Mouse (Mus musculus) embryonic facial prominence, embryonic 15.5 days (tissue): ENCODE measurements at regions not wholly inside any gene's neighbourhood (a gene's known extent, or its start where the extent isn't known, plus 50 kb on each side); places are given as distances from the start of the nearest gene placed in this dataset.

ENCODE experiments used
- ATAC-seq: fragments of 200-750 bp; cut with Nextera tagmentation; 2 replicates; pipeline ENCODE4 v1.8.0; 2017; ENCODE audit warnings: low read depth, moderate TSS enrichment; ENCODE audit not compliant: insufficient number of reproducible peaks, low FRiP score, low TSS enrichment
- H3K27ac ChIP-seq: fragments of 300-500 bp; sonication (generic); replicated peaks from 2 replicates; pipeline ENCODE4 v1.5.1; 2015; ENCODE audit warnings: mild to moderate bottlenecking, inconsistent platforms
- H3K27me3 ChIP-seq: fragments of 300-500 bp; sonication (generic); 2 replicates; pipeline ENCODE4 v1.6.1; 2015; ENCODE audit warnings: inconsistent platforms
- H3K36me3 ChIP-seq: fragments of 300-500 bp; sonication (generic); 2 replicates; pipeline ENCODE4 v1.6.1; 2015; ENCODE audit warnings: mild to moderate bottlenecking, inconsistent platforms
- H3K4me1 ChIP-seq: fragments of 300-500 bp; sonication (generic); 2 replicates; pipeline ENCODE4 v1.6.1; 2015; ENCODE audit warnings: inconsistent platforms
- H3K4me2 ChIP-seq: fragments of 300-500 bp; sonication (generic); replicated peaks from 2 replicates; pipeline ENCODE4 v1.6.1; 2015; ENCODE audit warnings: mild to moderate bottlenecking, inconsistent platforms
- H3K4me3 ChIP-seq: fragments of 300-500 bp; sonication (generic); replicated peaks from 2 replicates; pipeline ENCODE4 v1.5.1; 2015; ENCODE audit warnings: mild to moderate bottlenecking, inconsistent platforms
- H3K9ac ChIP-seq: fragments of 300-500 bp; sonication (generic); 2 replicates; pipeline ENCODE4 v1.6.1; 2015; ENCODE audit warnings: inconsistent platforms
- H3K9me3 ChIP-seq: fragments of 300-500 bp; sonication (generic); replicated peaks from 2 replicates; pipeline ENCODE4 v1.6.1; 2016; ENCODE audit warnings: inconsistent platforms
- WGBS: fragments of 180-500 bp; shearing (Covaris S2); methylation state at CpG from one replicate; pipeline ENCODE4 v1.1.7; 2015; 5-methylcytosine and 5-hydroxymethylcytosine counted together

GRCm38 (mm10) chr6:51156836-51157370, 275.6 kb upstream of the Nfe2l3 start:
- Histone ChIP-seq H3K27me3 (no peaks in the 10 kb centered on the region), H3K27ac (peak overlapping the region; percentile 29; the same call in 1 of the 2 replicates), H3K4me2 (no peak overlapping the region), H3K4me1 (peaks cover 9% of the 10 kb centered on the region; the same call in 1 of the 2 replicates), H3K9ac (no peak overlapping the region), H3K9me3 (no peaks in the 10 kb centered on the region), H3K36me3 (no peaks in the 10 kb centered on the region), H3K4me3 (no peak overlapping the region)
- WGBS, result 57% methylated on average over 8 of the region's 8 CpGs
- ATAC-seq, result no peak

DNA sequence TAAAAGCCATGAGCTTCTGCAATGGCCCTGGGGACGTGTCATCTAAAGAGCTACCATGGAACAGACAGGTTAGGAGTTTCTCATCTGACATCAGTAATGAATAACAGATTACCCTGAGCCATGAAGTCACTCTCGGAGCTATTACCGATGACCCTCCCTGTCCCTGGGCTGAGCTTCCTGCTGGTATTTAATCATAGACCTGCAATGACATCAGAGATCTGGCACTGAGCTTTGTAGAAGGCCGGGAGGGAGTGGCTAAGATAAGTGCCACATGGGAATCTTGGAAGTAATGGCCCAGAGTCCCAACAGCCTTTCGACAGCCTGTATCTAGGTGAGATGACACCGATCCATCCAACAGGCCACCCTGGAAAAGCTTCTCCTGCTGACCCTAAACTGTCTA, 271.3 kb upstream of the Nfe2l3 start:
- peak overlapping the region; percentile 77 for H3K27ac ChIP-seq
- no peaks in the 10 kb centered on the region for H3K36me3 ChIP-seq
- H3K9ac ChIP-seq, result no peak overlapping the region
- H3K4me2 ChIP-seq, result no peak overlapping the region
- 68% methylated on average over 6 of the region's 6 CpGs for WGBS
- H3K4me3 ChIP-seq, result no peak overlapping the region
- peaks cover 20% of the 10 kb centered on the region for H3K4me1 ChIP-seq
- no peaks in the 10 kb centered on the region for H3K9me3 ChIP-seq
- no peaks in the 10 kb centered on the region for H3K27me3 ChIP-seq
- no peak for ATAC-seq

DNA sequence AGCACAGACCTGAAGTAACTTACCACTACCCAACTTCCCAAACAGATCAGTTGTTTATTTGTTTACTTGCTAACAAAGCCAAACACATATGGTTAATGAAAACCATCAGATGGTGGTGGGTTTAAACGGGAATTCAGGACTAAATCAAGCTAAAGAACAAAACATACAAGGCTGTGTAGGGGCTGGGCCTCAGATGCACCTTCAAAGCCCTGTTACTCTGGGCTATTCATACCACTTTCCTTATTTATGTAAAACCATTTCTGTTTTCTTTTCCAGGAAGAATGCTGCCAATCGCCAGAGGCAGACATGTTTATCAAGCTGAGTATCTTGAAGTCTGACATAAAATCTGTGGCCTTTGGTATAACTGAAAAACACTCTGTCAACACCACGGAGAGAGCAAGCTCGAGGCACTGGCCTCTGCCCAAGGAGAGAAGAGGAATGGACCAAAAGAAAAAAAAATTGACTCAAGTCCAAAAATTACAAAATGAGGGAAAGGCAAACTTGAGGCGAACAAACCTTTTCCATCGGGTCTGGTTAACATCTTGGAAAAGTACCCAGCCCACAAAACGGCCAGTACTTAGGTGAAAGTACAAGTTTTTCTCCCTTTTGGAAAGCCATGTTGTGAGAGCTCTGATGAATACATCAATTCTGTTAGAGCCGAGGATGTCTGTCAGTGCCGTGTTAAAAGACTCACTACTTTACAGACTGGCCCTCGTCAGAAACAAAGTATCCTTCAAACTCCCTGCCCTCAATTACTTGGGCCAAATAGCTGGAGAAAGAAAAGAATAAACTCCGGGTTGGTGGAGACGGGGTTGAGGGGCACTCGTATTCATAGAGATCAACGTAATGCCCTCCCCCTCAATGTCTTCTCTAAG, 270.0 kb upstream of the Nfe2l3 start:
- ATAC-seq, result peak; percentile 31; the same call in 1 of the 2 replicates
- 44% methylated on average over 14 of the region's 14 CpGs for WGBS
- Histone ChIP-seq H3K36me3 (no peaks in the 10 kb centered on the region), H3K9ac (no peak overlapping the region), H3K4me3 (no peak overlapping the region), H3K4me2 (no peak overlapping the region), H3K9me3 (no peaks in the 10 kb centered on the region), H3K27ac (peak overlapping the region; percentile 77), H3K27me3 (no peaks in the 10 kb centered on the region), H3K4me1 (peaks cover 18% of the 10 kb centered on the region)

- Histone ChIP-seq H3K4me1 (peaks cover 23% of the 10 kb centered on the region), H3K27me3 (no peaks in the 10 kb centered on the region), H3K4me3 (no peak overlapping the region), H3K36me3 (no peaks in the 10 kb centered on the region), H3K9me3 (no peaks in the 10 kb centered on the region), H3K9ac (no peak overlapping the region), H3K27ac (peak overlapping the region; percentile 77), H3K4me2 (no peak overlapping the region)
- WGBS, result 45% methylated on average over 5 of the region's 5 CpGs
- ATAC-seq, result 0 out of 2 replicates have a peak, but pooled peaks have one; percentile 59
Observed at GRCm38 (mm10) chr6:51163266-51163665, 269.2 kb upstream of the Nfe2l3 start.

- Histone ChIP-seq H3K9ac (no peak overlapping the region), H3K27ac (peak overlapping the region; percentile 60), H3K9me3 (no peaks in the 10 kb centered on the region), H3K36me3 (no peaks in the 10 kb centered on the region), H3K4me2 (no peak overlapping the region), H3K4me3 (no peak overlapping the region), H3K27me3 (no peaks in the 10 kb centered on the region), H3K4me1 (peaks cover 29% of the 10 kb centered on the region)
- 68% methylated on average over 4 of the region's 4 CpGs for WGBS
- ATAC-seq, result no peak
Observed at GRCm38 (mm10) chr6:51163882-51164281, 268.6 kb upstream of the Nfe2l3 start.

GRCm38 (mm10) chr6:51167028-51167427, 265.4 kb upstream of the Nfe2l3 start:
- no peak overlapping the region for H3K4me3 ChIP-seq
- 37% methylated on average over 5 of the region's 5 CpGs for WGBS
- peaks cover 44% of the 10 kb centered on the region for H3K4me1 ChIP-seq
- H3K36me3 ChIP-seq, result no peaks in the 10 kb centered on the region
- H3K27ac ChIP-seq, result peak overlapping the region; percentile 95
- no peak for ATAC-seq
- no peak overlapping the region for H3K4me2 ChIP-seq
- H3K27me3 ChIP-seq, result no peaks in the 10 kb centered on the region
- H3K9me3 ChIP-seq, result no peaks in the 10 kb centered on the region
- no peak overlapping the region for H3K9ac ChIP-seq

GRCm38 (mm10) chr6:51168048-51168447, 264.4 kb upstream of the Nfe2l3 start:
- Histone ChIP-seq H3K4me1 (peaks cover 46% of the 10 kb centered on the region), H3K4me3 (no peak overlapping the region), H3K9ac (no peak overlapping the region), H3K9me3 (no peaks in the 10 kb centered on the region), H3K36me3 (no peaks in the 10 kb centered on the region), H3K27ac (peak overlapping the region; percentile 95), H3K4me2 (peak overlapping the region; percentile 49; the same call in 1 of the 2 replicates), H3K27me3 (no peaks in the 10 kb centered on the region)
- ATAC-seq, result no peak
- 4% methylated on average over 11 of the region's 11 CpGs for WGBS

DNA sequence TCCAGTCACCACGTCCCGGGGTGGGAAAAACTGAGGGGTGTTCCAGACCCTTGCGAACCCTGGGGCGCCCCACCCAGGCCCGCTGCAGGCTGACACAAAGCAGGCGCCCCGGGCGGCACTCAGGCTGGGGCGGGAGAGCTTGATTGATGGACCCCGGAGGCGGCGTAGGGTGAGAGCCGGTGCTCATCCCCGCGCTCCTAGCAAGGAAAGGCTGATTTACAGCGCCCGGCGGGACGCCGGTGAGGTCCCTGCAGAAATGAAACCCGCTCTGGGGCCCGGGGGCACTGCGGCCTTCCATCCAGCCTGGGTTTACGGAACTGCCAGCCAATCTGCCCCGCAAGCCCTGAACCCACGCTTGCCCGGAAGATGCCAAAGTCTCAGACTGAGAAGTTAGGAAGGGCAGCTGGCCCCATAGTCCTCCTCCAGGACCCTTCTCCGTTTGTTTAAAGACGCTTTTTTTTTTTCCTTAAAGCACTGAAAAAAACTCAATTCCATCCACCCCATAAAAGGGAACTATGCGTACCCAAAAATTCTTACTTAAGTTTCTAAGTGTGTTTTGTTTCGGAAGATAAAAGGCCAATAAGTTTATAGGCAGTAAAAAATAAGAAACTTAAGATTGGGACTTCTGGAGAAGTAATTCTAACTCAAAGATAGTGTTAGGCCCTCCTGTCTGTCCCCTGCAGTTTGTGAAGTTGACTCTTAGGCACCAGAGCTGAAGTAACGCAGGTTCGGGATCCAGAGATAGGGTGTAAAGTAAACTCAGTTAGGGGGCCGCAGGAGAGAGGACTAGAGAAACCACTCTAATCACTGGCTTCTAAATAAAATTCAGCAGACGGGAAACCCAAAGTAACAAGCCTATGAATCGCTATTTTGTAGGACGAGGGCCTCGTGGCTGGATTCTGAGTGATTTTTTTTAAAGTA, 263.4 kb upstream of the Nfe2l3 start:
- WGBS, result 16% methylated on average over 38 of the region's 38 CpGs
- peaks cover 3% of the 10 kb centered on the region; the same call in 1 of the 2 replicates for H3K27me3 ChIP-seq
- H3K4me1 ChIP-seq, result peaks cover 46% of the 10 kb centered on the region
- no peaks in the 10 kb centered on the region for H3K36me3 ChIP-seq
- peak overlapping the region; percentile 29 for H3K4me3 ChIP-seq
- H3K27ac ChIP-seq, result peak overlapping the region; percentile 95
- ATAC-seq, result no peak
- H3K9me3 ChIP-seq, result no peaks in the 10 kb centered on the region
- 0 out of 2 replicates have a peak overlapping the region, but pooled peaks have one; percentile 12 for H3K9ac ChIP-seq
- H3K4me2 ChIP-seq, result peak overlapping the region; percentile 49

DNA sequence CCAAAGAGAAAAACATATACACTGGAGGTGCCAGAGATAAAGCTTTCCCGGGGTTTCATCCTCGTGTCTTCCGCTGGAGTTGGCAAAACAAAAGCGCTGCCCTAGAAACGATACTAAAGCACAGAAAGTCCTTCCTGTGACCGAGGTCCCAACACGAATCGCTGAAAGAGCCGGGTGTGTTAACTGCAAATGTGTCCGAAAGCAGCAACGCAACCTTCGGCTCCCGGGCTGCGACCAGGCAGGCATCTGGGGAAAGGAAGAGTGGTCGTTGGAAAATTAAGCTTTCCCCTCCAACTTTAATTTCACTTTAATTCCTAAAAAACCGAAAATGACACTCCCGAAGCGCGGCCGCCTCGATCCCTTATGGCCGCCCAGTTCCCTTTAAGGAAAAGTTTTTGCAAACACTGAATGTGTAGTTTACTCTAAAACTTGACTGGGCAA, 262.5 kb upstream of the Nfe2l3 start:
- peak overlapping the region; percentile 40; the same call in 1 of the 2 replicates for H3K9ac ChIP-seq
- no peak for ATAC-seq

GRCm38 (mm10) chr6:51170414-51170813, 262.1 kb upstream of the Nfe2l3 start:
- under 1% methylated on average over 11 of the region's 11 CpGs for WGBS
- peaks cover 17% of the 10 kb centered on the region for H3K27me3 ChIP-seq
- ATAC-seq, result 0 out of 2 replicates have a peak, but pooled peaks have one; percentile 44
- peak overlapping the region; percentile 95 for H3K27ac ChIP-seq
- peak overlapping the region; percentile 44 for H3K4me2 ChIP-seq
- H3K36me3 ChIP-seq, result no peaks in the 10 kb centered on the region
- peak overlapping the region; percentile 32 for H3K4me3 ChIP-seq
- H3K4me1 ChIP-seq, result peaks cover 53% of the 10 kb centered on the region
- no peaks in the 10 kb centered on the region for H3K9me3 ChIP-seq
- no peak overlapping the region for H3K9ac ChIP-seq

More for the DNA sequence above, 262.5 kb upstream of the Nfe2l3 start:
- 4% methylated on average over 22 of the region's 22 CpGs for WGBS
- Histone ChIP-seq H3K4me2 (peak overlapping the region; percentile 44), H3K27ac (peak overlapping the region; percentile 95), H3K27me3 (peaks cover 12% of the 10 kb centered on the region), H3K4me3 (peak overlapping the region; percentile 32), H3K9me3 (no peaks in the 10 kb centered on the region), H3K36me3 (no peaks in the 10 kb centered on the region), H3K4me1 (peaks cover 53% of the 10 kb centered on the region)
